Mouse (Mus musculus) left cerebral cortex, postnatal 14 days (tissue): ENCODE results near the gene Idh2. TPM values are rescaled to one million over a fixed set of nuclear protein-coding genes. Genes with fewer than 3 reads are reported as not detected.

Experiments used
- total RNA-seq, 2 experiments: library from RNA; stranded (reverse); gene quantifications; 2 replicates each; pipeline ENCODE4 v1.2.3; 2021

Idh2 gene
- total RNA-seq, 2 experiments from 2014 or later = 48.1 to 50.3 TPM

Other genes starting within 250 kb of the Idh2 start
- gene Ap3s2, start 194.7 kb downstream of the Idh2 start, total RNA-seq = 10 to 100 TPM; 37.0 to 40.3 TPM
- gene Arpin, start 180.0 kb downstream of the Idh2 start, total RNA-seq = 10 to 100 TPM in 1 of 2 experiments, 1 to 10 TPM in 1; 9.6 to 10.4 TPM
- 10 to 100 TPM; 15.7 to 16.0 TPM for gene Zfp710, start 90.6 kb downstream of the Idh2 start, total RNA-seq
- gene Sema4b, start 71.4 kb upstream of the Idh2 start, total RNA-seq = 10 to 100 TPM; 20.0 to 20.7 TPM
- gene Cib1, start 117.4 kb upstream of the Idh2 start, total RNA-seq = 10 to 100 TPM; 18.7 to 22.0 TPM
- 1 to 10 TPM; 6.6 to 6.7 TPM for gene Gdpgp1, start 117.5 kb upstream of the Idh2 start, total RNA-seq
- gene Ttll13, start 131.0 kb upstream of the Idh2 start, total RNA-seq = 1 to 10 TPM in 1 of 2 experiments, under 1 TPM in 1; 0.95 to 1.2 TPM
- gene Ngrn, start 145.8 kb upstream of the Idh2 start, total RNA-seq = 10 to 100 TPM; 39.9 to 42.4 TPM
- gene Vps33b, start 154.3 kb upstream of the Idh2 start, total RNA-seq = 10 to 100 TPM; 19.3 to 19.6 TPM
- 1 to 10 TPM; 3.2 to 3.8 TPM for gene Prc1, start 179.1 kb upstream of the Idh2 start, total RNA-seq
- gene Rccd1, start 209.1 kb upstream of the Idh2 start, total RNA-seq = 10 to 100 TPM; 11.8 to 12.8 TPM
- gene Unc45a, start 225.6 kb upstream of the Idh2 start, total RNA-seq = 10 to 100 TPM; 44.8 to 49.7 TPM
- 10 to 100 TPM; 42.0 to 53.2 TPM for gene Hddc3, start 227.7 kb upstream of the Idh2 start, total RNA-seq